Mouse (Mus musculus): ENCODE data around the gene Uqcr10.

Uqcr10 gene

GRCm38 (mm10) chr11:4674593-4674992 lies 29.5 kb downstream of the Uqcr10 start:
- peak; percentile 31 for DNase-seq

GRCm38 (mm10) chr11:4671736-4672135 lies 32.4 kb downstream of the Uqcr10 start:
- DNase-seq = no peak

DNA sequence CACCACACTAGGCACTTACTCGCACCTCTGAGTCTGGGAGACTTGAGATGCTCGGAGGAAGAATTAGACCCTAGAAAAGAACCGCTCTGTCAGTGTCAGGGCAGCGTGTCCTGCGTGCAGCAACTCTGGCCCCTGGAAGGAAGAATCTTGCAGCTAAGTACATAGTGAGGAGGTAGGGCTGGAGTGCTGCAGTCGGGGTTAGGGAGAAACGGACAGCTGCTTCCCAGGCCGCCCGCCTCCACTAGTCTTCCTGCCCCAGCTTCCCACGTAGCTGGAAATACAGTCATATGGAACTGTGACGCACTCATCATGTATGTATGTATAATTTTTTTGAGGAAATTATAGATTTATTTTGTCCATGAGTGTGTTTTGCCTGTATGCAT lies 41.7 kb downstream of the Uqcr10 start:
- no peak for DNase-seq

DNA sequence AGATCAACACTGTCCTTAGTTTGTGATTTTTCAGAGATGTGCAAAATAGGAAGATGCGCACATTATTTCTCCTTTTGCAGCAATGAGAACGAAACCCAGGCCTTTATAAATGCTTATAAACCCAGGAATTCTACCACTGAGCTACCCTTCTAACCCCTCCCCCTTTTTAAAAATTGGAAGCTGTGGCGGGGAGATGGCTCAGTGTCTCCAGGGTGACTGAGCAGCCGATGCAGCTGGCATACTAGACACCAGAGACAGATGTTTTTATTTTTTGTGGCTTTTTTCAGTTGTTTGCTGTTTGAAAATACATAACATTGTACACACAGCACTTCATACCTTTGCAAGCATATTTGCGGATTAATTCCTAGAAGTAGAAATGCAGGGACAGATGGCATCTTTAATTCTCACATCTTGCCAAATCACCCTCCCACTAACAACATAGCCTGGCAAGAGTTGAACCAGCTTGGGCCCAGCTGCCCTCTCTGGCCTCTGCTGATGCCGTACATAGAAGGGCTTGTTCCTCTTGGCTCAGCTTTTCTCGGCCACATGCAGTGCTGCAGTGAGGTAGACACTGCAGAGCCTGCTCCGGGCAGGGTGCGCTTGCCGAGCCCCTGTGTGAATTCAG lies 42.2 kb downstream of the Uqcr10 start:
- DNase-seq = no peak

DNA sequence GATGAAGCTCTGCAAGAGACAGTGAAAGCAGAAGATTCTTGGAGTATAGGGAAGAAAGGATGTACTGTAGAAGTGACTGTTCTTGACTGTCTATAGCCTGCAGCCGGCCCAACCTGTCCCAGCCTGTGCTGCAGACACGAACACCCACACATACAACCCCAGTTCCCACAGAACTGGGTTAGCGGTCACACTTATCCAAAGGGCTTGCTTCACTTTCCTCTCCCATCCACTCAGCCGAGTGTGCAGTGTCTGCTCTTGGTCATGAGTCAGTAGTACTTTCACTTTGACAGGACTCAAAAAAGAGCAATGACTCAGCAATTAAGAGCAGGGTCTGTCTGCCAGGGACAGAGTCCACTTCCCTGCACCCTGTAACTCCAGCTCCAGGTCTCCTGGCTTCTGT lies 42.8 kb downstream of the Uqcr10 start:
- no peak for DNase-seq

DNA sequence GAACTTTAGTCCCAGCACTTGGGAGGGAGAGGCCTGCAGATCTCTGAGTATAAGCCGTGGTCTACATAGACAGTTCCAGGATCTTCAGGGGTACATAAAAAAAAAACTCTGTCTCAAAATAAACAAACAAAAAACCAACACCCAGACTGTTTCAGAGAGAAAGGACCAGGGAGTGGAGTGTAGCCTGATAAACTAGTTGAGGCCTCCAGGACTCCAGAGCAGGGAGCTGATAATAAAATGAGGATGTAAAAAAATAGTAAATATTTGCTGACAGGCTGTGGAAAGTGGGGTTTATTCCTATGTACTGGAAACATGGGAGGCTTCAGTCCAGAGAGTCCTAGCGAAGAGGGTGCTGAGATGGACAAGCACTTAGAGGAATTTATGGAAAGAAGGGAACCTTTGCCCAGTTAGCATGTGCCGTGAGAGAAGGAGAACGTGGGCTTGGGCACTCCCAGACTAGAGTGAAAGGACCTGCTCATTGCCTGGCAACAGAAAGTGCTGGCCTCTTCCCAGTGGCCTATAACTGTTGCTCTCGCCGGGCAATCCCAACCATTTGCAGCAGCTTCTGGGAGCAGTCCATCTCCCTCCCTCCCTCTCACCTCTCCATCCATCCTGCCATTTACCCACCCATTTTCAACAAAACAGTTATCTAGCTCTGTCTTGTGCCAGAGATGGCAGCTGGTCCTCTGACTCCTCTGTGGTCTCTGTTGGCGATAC lies 43.7 kb downstream of the Uqcr10 start:
- DNase-seq = no peak

GRCm38 (mm10) chr11:4659818-4660217 lies 44.3 kb downstream of the Uqcr10 start:
- DNase-seq = no peak
